Mouse (Mus musculus) stomach, postnatal 0 days (tissue): ENCODE data around the gene Lrg1. TPM values are rescaled to one million over a fixed set of nuclear protein-coding genes. Genes with fewer than 3 reads are reported as not detected.
A peak's percentile ranks its signal among the peaks of the same experiment; 100 is the strongest.

ENCODE experiments used
- ATAC-seq: fragments of 200-750 bp; cut with Nextera tagmentation; 2 replicates; pipeline ENCODE4 v1.8.0; 2017; ENCODE audit not compliant: low FRiP score, low TSS enrichment
- DNase-seq: peaks from one replicate; pipeline ENCODE4 v3.0.0-alpha.2; 2016; ENCODE audit warnings: low spot score
- H3K27ac ChIP-seq: fragments of 300-500 bp; sonication (generic); replicated peaks from 2 replicates; pipeline ENCODE4 v1.5.1; 2014; ENCODE audit warnings: mild to moderate bottlenecking, control low read depth
- H3K27me3 ChIP-seq: fragments of 300-500 bp; sonication (generic); 2 replicates; pipeline ENCODE4 v1.6.1; 2014; ENCODE audit warnings: low read length; ENCODE audit not compliant: control insufficient read depth, insufficient read depth
- H3K36me3 ChIP-seq: fragments of 300-500 bp; sonication (generic); 2 replicates; pipeline ENCODE4 v1.6.1; 2014; ENCODE audit warnings: low read length, mixed read lengths; ENCODE audit not compliant: control insufficient read depth, insufficient read depth
- H3K4me1 ChIP-seq: fragments of 300-500 bp; sonication (generic); replicated peaks from 2 replicates; pipeline ENCODE4 v1.6.1; 2014; ENCODE audit warnings: antibody characterized with exemption; ENCODE audit not compliant: control insufficient read depth, insufficient read depth
- H3K4me2 ChIP-seq: fragments of 300-500 bp; sonication (generic); replicated peaks from 2 replicates; pipeline ENCODE4 v1.6.1; 2014; ENCODE audit warnings: low read depth, mild to moderate bottlenecking, control low read depth, moderate library complexity
- H3K4me3 ChIP-seq: fragments of 300-500 bp; sonication (generic); 2 replicates; pipeline ENCODE4 v1.5.1; 2014; ENCODE audit warnings: low read depth, low read length, control low read depth
- H3K9ac ChIP-seq: fragments of 300-500 bp; sonication (generic); 2 replicates; pipeline ENCODE4 v1.6.1; 2014; ENCODE audit warnings: mild to moderate bottlenecking, low read length, control low read depth, mixed read lengths
- H3K9me3 ChIP-seq: fragments of 300-500 bp; sonication (generic); 2 replicates; pipeline ENCODE4 v1.6.1; 2016; ENCODE audit warnings: low read length; ENCODE audit not compliant: control insufficient read depth
- CTCF ChIP-seq: IDR thresholded peaks from 2 replicates; pipeline ENCODE4 v1.5.1; 2016; ENCODE audit warnings: antibody characterized with exemption, low read depth, mild to moderate bottlenecking, moderate library complexity
- EP300 ChIP-seq: optimal IDR thresholded peaks from 2 replicates; pipeline ENCODE3; 2016; ENCODE audit warnings: antibody characterized with exemption
- WGBS: fragments of 180-500 bp; shearing (Covaris S2); extraction: QIAGEN DNeasy Blood & Tissue Kit; methylation state at CpG from one replicate; pipeline ENCODE4 v1.1.7; 2014; 5-methylcytosine and 5-hydroxymethylcytosine counted together
- polyA plus RNA-seq: library from polyadenylated mRNA; unstranded; fragments of >200 nt; fragmentation: Nextera tagmentation; extraction: Ambion mirVana; gene quantifications from 2 replicates; pipeline ENCODE4 v1.2.1, GENCODE M21; 2015

Lrg1 gene
- polyA plus RNA-seq, 1 experiment from 2014 or later: 1.2 TPM

GRCm38 (mm10) chr17:56134463-56134971, 12.7 kb upstream of the Lrg1 start:
- Histone ChIP-seq H3K9me3 (no peaks in the 10 kb centered on the region), H3K27ac (peak overlapping the region; percentile 65), H3K9ac (no peak overlapping the region), H3K36me3 (no peaks in the 10 kb centered on the region), H3K4me3 (peak overlapping the region; percentile 28), H3K27me3 (no peaks in the 10 kb centered on the region), H3K4me2 (peak overlapping the region; percentile 55), H3K4me1 (peaks cover 5% of the 10 kb centered on the region)
- ATAC-seq (peak; percentile 53), DNase-seq (peak; percentile 81)
- TF ChIP-seq CTCF (peak; percentile 86), EP300 (no peak)
- WGBS: 1% methylated on average over 26 of the region's 27 CpGs

GRCm38 (mm10) chr17:56133457-56134363, 11.9 kb upstream of the Lrg1 start:
- no peaks in the 10 kb centered on the region for H3K9me3 ChIP-seq
- no peaks in the 10 kb centered on the region for H3K27me3 ChIP-seq
- H3K27ac ChIP-seq: peak overlapping the region; percentile 65
- DNase-seq (peak; percentile 82), ATAC-seq (peak; percentile 83)
- H3K4me1 ChIP-seq: peaks cover 4% of the 10 kb centered on the region
- no peaks in the 10 kb centered on the region for H3K36me3 ChIP-seq
- 15% methylated on average over 21 of the region's 21 CpGs for whole genome bisulfite sequencing
- no peak overlapping the region for H3K9ac ChIP-seq
- H3K4me3 ChIP-seq: peak overlapping the region; percentile 28
- peak overlapping the region; percentile 55 for H3K4me2 ChIP-seq
- TF ChIP-seq CTCF (no peak), EP300 (no peak)

- 5% methylated on average over 14 of the region's 14 CpGs for WGBS
- Histone ChIP-seq H3K9ac (no peak overlapping the region), H3K4me2 (no peak overlapping the region), H3K4me1 (peaks cover 4% of the 10 kb centered on the region), H3K36me3 (no peaks in the 10 kb centered on the region), H3K27ac (no peak overlapping the region), H3K9me3 (no peaks in the 10 kb centered on the region), H3K27me3 (no peaks in the 10 kb centered on the region), H3K4me3 (no peak overlapping the region)
- TF ChIP-seq CTCF: peak; percentile 90
- TF ChIP-seq EP300: no peak
- ATAC-seq: no peak
- DNase-seq: peak; percentile 73
These were observed 10.9 kb upstream of the Lrg1 start for GRCm38 (mm10) chr17:56132661-56133060.

GRCm38 (mm10) chr17:56131814-56132213, 10.0 kb upstream of the Lrg1 start:
- DNase-seq (peak; percentile 67), ATAC-seq (no peak)
- Histone ChIP-seq H3K27me3 (no peaks in the 10 kb centered on the region), H3K4me2 (no peak overlapping the region), H3K36me3 (no peaks in the 10 kb centered on the region), H3K9ac (no peak overlapping the region), H3K9me3 (no peaks in the 10 kb centered on the region), H3K4me3 (no peak overlapping the region), H3K4me1 (peaks cover 4% of the 10 kb centered on the region), H3K27ac (no peak overlapping the region)
- peak; percentile 81 for TF ChIP-seq CTCF
- TF ChIP-seq EP300: no peak
- WGBS: 45% methylated on average over 7 of the region's 7 CpGs

GRCm38 (mm10) chr17:56131136-56131535, 9.3 kb upstream of the Lrg1 start:
- peaks cover 4% of the 10 kb centered on the region for H3K4me1 ChIP-seq
- TF ChIP-seq CTCF (no peak), EP300 (no peak)
- WGBS: 89% methylated on average over 10 of the region's 10 CpGs

GRCm38 (mm10) chr17:56128246-56128645, 6.4 kb upstream of the Lrg1 start:
- TF ChIP-seq CTCF (no peak), EP300 (no peak)
- H3K27ac ChIP-seq: no peak overlapping the region
- H3K4me3 ChIP-seq: no peak overlapping the region
- H3K27me3 ChIP-seq: no peaks in the 10 kb centered on the region
- no peak for DNase-seq
- no peak for ATAC-seq
- no peaks in the 10 kb centered on the region for H3K36me3 ChIP-seq
- 72% methylated on average over 15 of the region's 15 CpGs for WGBS
- no peak overlapping the region for H3K4me2 ChIP-seq
- H3K9ac ChIP-seq: no peak overlapping the region
- H3K9me3 ChIP-seq: no peaks in the 10 kb centered on the region
- no peaks in the 10 kb centered on the region for H3K4me1 ChIP-seq

More at GRCm38 (mm10) chr17:56131136-56131535, 9.3 kb upstream of the Lrg1 start:
- Histone ChIP-seq H3K27me3 (no peaks in the 10 kb centered on the region), H3K9ac (no peak overlapping the region), H3K4me3 (no peak overlapping the region), H3K9me3 (no peaks in the 10 kb centered on the region), H3K27ac (no peak overlapping the region), H3K4me2 (no peak overlapping the region), H3K36me3 (no peaks in the 10 kb centered on the region)
- ATAC-seq (no peak), DNase-seq (no peak)
